Mouse (Mus musculus) olfactory bulb, adult 2 months (tissue): ENCODE data around the gene Btbd16. TPM values are rescaled to one million over a fixed set of nuclear protein-coding genes. Genes with fewer than 3 reads are reported as not detected.

ENCODE experiments used
- H3K27ac ChIP-seq: fragments of 200-500 bp; 2 replicates; pipeline ENCODE4 v1.5.1; 2012; ENCODE audit warnings: low read depth, low read length; ENCODE audit not compliant: insufficient read depth
- H3K4me1 ChIP-seq: fragments of 200-500 bp; 2 replicates; pipeline ENCODE4 v1.6.1; 2012; ENCODE audit warnings: low read length; ENCODE audit not compliant: control insufficient read depth, insufficient read depth
- H3K4me3 ChIP-seq: fragments of 200-500 bp; 2 replicates; pipeline ENCODE4 v1.5.1; 2012; ENCODE audit warnings: mild to moderate bottlenecking, low read depth, low read length, moderate library complexity; ENCODE audit not compliant: insufficient read depth
- CTCF ChIP-seq: fragments of 200-500 bp; IDR thresholded peaks from 2 replicates; pipeline ENCODE4 v1.5.1; 2012; ENCODE audit warnings: low read depth, mild to moderate bottlenecking, low read length, moderate library complexity; ENCODE audit not compliant: insufficient read depth
- POLR2A ChIP-seq: fragments of 200-500 bp; IDR thresholded peaks from 2 replicates; pipeline ENCODE4 v1.6.1; 2012; ENCODE audit warnings: mild to moderate bottlenecking, low read depth, low read length, moderate library complexity; ENCODE audit not compliant: insufficient read depth
- WGBS: fragments of 180-500 bp; shearing (Covaris S2); methylation state at CpG from one replicate; pipeline ENCODE4 v1.1.7; 2018; 5-methylcytosine and 5-hydroxymethylcytosine counted together
- polyA plus RNA-seq: library from polyadenylated mRNA; stranded (reverse); fragments of >200 nt; gene quantifications from 2 replicates; pipeline ENCODE4 v1.2.4, GENCODE M21; 2012; ENCODE audit warnings: low replicate concordance; ENCODE audit not compliant: missing spikeins, insufficient read depth, insufficient read length

The Btbd16 gene
- polyA plus RNA-seq, 1 experiment: not detected

DNA sequence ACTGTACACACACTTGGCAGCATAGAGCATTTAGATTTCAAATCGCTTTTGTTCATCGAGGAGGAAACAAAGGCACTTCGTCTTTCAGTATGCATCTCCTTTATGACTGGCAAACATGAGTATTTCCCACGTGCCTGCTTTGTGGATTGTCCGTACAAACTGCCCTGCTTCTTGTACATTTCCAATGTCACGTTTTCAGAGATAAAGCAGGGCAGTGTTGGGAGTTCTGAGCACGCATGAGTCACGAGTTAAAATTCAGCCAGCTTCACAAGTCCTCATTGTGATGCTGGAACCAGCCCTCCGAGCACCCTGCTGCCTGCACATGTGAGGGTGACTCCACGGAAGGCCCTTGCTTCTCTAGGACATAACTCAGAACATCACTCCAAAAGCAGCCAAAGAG lies 45.8 kb downstream of the Btbd16 start:
- 23% methylated on average over 10 of the region's 10 CpGs for WGBS
- peaks cover 12% of the 10 kb centered on the region for H3K4me1 ChIP-seq
- TF ChIP-seq POLR2A: no peak
- no peak for TF ChIP-seq CTCF
- no peak overlapping the region for H3K4me3 ChIP-seq
- H3K27ac ChIP-seq: peak overlapping the region; percentile 67

- H3K27ac ChIP-seq: no peak overlapping the region
- WGBS: 84% methylated on average over 9 of the region's 9 CpGs
- H3K4me1 ChIP-seq: peaks cover 18% of the 10 kb centered on the region
- H3K4me3 ChIP-seq: no peak overlapping the region
- no peak for TF ChIP-seq POLR2A
- TF ChIP-seq CTCF: no peak
Measured at GRCm38 (mm10) chr7:130823992-130824391, 50.1 kb downstream of the Btbd16 start.

DNA sequence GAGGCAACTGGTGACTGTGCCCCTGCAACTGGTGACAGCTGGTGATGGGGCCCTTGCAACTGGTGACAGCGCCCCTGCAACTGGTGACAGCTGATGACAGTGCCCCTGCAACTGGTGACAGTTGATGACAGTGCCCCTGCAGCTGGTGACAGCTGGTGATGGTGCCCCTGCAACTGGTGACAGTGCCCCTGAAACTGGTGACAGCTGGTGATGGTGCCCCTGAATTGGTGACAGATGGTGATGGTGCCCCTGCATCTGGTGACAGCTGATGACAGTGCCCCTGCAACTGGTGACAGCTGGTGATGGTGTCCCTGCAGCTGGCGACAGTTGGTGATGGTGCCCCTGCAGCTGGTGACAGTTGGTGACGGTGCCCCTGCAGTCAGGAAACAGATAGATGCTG lies 52.5 kb downstream of the Btbd16 start:
- peaks cover 12% of the 10 kb centered on the region for H3K4me1 ChIP-seq
- no peak overlapping the region for H3K4me3 ChIP-seq
- TF ChIP-seq POLR2A (no peak), CTCF (no peak)
- H3K27ac ChIP-seq: no peak overlapping the region
- 82% methylated on average over 3 of the region's 3 CpGs for WGBS

DNA sequence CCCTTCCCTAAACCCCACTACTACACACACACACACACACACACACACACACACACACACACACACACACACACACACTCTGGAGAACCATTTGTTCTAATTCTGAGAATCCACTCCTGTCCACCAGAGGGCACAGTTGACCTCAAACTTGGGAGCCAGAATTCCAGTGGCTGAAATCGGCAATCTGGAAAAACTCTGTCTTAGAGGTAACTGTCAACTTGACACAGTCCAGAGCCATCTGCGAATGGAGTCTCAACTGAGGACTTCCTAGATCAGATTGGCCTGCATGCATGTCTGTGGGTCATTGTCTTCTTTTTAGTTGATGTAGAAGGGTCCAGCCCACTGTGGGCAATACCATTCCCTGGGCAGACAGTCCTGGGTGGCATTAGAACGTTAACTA lies 53.6 kb downstream of the Btbd16 start:
- no peak overlapping the region for H3K4me3 ChIP-seq
- WGBS: 40% methylated on average over 3 of the region's 3 CpGs
- TF ChIP-seq POLR2A (no peak), CTCF (no peak)
- H3K27ac ChIP-seq: no peak overlapping the region
- peaks cover 14% of the 10 kb centered on the region for H3K4me1 ChIP-seq

DNA sequence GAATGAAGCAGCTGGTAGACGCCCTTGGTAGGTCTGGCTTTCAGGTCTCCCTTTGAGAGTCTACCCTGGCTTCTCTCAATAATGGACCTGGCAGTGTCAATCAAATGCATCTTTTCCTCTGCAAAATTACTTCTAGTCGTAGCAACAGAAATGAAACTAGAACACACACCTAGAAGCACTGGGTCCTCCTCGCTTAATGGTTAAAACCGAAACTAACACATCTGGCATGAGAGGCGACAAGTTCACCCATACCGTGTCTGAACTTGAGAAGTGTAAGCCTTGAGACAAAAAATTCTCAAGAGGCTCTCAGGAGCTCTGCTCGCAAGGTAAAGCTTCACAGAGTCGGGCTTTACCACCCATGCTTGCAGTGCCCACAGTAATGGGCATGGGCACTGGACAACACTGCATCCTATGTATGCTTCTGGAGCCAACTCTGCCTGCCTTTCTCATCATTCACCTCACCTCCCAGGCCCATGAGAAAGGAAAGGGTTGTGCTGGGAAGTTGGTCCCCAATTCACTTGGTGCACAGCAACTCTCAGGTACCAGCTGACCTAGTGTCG lies 54.1 kb downstream of the Btbd16 start:
- no peak overlapping the region for H3K4me3 ChIP-seq
- TF ChIP-seq POLR2A (no peak), CTCF (no peak)
- WGBS: 91% methylated on average over 9 of the region's 9 CpGs
- peaks cover 14% of the 10 kb centered on the region for H3K4me1 ChIP-seq
- H3K27ac ChIP-seq: no peak overlapping the region

- 87% methylated on average over 10 of the region's 10 CpGs for WGBS
- Histone ChIP-seq H3K4me3 (no peak overlapping the region), H3K27ac (no peak overlapping the region), H3K4me1 (peaks cover 14% of the 10 kb centered on the region)
- TF ChIP-seq CTCF (no peak), POLR2A (no peak)
Measured at GRCm38 (mm10) chr7:130828475-130828874, 54.6 kb downstream of the Btbd16 start.

DNA sequence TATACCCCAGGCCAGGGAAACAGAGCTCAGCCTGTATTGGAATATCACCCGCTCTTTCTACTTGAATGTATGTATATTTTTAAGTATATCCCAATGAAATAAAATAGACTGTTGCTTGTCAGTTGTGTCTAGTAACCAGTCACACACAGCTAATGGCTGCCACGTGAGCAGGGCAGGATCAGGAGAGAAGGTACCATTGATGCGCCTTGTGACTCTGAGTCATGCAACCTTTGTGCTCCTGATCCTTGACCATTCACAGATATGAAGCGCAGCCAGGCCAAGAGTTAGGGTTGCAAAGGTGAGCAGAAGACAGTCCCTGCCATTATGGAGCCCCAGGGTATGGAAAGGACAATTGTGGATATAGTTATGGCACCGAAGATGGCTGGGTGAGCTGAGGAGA lies 57.7 kb downstream of the Btbd16 start:
- Histone ChIP-seq H3K4me1 (peaks cover 39% of the 10 kb centered on the region), H3K27ac (no peak overlapping the region), H3K4me3 (no peak overlapping the region)
- no peak for TF ChIP-seq POLR2A
- WGBS: 95% methylated on average over 5 of the region's 5 CpGs

GRCm38 (mm10) chr7:130834299-130834698 lies 60.4 kb downstream of the Btbd16 start:
- peaks cover 46% of the 10 kb centered on the region for H3K4me1 ChIP-seq
- 19% methylated on average over 21 of the region's 21 CpGs for WGBS

GRCm38 (mm10) chr7:130834958-130835861 lies 61.3 kb downstream of the Btbd16 start:
- H3K27ac ChIP-seq: peak overlapping the region; percentile 93
- TF ChIP-seq POLR2A (no peak), CTCF (no peak)
- H3K4me3 ChIP-seq: no peak overlapping the region
- peaks cover 46% of the 10 kb centered on the region for H3K4me1 ChIP-seq
- 9% methylated on average over 18 of the region's 18 CpGs for WGBS

More at GRCm38 (mm10) chr7:130834299-130834698, 60.4 kb downstream of the Btbd16 start:
- 0 out of 2 replicates have a peak overlapping the region, but pooled peaks have one; percentile 93 for H3K27ac ChIP-seq
- no peak overlapping the region for H3K4me3 ChIP-seq
- TF ChIP-seq CTCF (no peak), POLR2A (no peak)
